Mouse (Mus musculus) left cerebral cortex, adult 2 months (tissue): ENCODE measurements at regions not wholly inside any gene's neighbourhood (a gene's known extent, or its start where the extent isn't known, plus 50 kb on each side); places are given as distances from the start of the nearest gene placed in this dataset.

ENCODE experiments used
- DNase-seq, 2 experiments: peaks; one replicate each; pipeline ENCODE4 v3.0.0; 2021 to 2022; ENCODE audit warnings: low spot score in 2 of 2, mixed read lengths in 1 of 2; ENCODE audit errors: extremely low spot score in 1 of 2
- H3K27ac ChIP-seq: fragments of 200-600 bp; 2 replicates; pipeline ENCODE4 v1.8.1; 2022
- H3K4me3 ChIP-seq: fragments of 200-600 bp; 2 replicates; pipeline ENCODE4 v1.8.1; 2022
- CTCF ChIP-seq: fragments of 200-600 bp; IDR thresholded peaks from 2 replicates; pipeline ENCODE4 v1.8.1; 2022; ENCODE audit warnings: antibody characterized with exemption, mild to moderate bottlenecking, moderate library complexity
- intact Hi-C: fragments of 180-260 bp; cut with DNase I; formaldehyde crosslinking; loops from one replicate; pipeline ENCODE4 v1.15.1; 2025

DNA sequence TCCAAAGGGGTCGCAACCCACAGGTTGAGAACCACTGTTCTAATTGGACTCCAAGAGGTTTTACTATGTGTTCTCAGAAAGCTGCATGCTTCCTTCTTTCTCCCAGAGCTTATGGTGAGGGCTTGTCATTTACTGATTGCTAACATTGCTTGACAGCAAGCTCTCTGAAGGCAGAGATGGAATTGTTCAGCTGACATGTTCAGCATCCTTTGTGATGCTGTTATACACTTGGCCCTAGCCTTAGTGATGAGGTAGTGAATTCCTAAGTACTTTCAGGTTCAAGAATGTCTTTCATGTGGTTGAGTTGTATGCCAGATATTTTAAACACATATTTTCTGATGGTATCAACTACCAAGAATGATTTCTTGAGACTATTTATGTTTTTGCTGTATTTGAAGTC is 202.9 kb upstream of the Zc3h12c start:
- DNase-seq, result no peak
- intact Hi-C loops, result no loop called here
- Histone ChIP-seq H3K27ac (no peak overlapping the region), H3K4me3 (no peak overlapping the region)
- no peak for TF ChIP-seq CTCF

DNA sequence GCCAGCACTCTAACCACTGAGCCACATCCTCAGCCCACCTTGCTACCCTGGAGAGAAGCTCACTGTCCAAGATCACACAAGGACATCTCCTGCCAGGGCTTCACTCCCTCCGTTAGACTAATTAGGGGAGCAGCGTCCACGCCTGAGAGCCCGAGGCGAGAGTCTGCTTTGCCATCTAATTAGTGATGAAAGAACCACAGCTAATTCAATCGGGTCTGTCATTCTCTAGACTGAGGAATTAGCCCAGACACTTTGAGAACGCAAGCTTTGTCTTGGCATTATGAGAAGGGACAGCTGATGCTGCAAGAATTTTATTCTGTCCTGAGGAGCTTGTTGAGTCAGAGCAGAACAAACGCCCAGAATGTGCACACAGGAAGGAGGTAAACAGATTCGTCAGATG is 200.5 kb upstream of the Zc3h12c start:
- intact Hi-C loops, result no loop called here
- H3K4me3 ChIP-seq, result no peak overlapping the region
- no peak for TF ChIP-seq CTCF
- H3K27ac ChIP-seq, result no peak overlapping the region
- no peak for DNase-seq

DNA sequence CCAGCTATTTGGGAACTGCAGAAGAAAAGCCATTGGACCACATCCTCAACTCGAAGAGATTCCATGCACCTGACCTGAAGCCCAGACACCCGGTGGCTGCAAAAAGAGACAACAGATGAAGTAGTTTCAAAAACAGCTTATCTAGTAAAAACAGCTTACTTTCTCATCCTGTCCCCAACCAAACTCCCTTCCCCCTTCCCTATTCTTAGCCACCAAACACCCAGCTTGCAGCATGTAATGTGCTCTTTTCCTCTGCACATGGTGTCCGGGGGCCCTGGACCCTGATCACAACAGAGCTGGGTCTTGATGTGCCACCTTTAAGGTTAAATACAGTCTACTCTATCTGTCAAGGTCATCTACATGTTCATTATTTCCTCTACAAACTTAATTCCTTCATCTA is 199.7 kb upstream of the Zc3h12c start:
- TF ChIP-seq CTCF, result no peak
- no peak for DNase-seq
- Histone ChIP-seq H3K4me3 (no peak overlapping the region), H3K27ac (no peak overlapping the region)
- intact Hi-C loops, result no loop called here

DNA sequence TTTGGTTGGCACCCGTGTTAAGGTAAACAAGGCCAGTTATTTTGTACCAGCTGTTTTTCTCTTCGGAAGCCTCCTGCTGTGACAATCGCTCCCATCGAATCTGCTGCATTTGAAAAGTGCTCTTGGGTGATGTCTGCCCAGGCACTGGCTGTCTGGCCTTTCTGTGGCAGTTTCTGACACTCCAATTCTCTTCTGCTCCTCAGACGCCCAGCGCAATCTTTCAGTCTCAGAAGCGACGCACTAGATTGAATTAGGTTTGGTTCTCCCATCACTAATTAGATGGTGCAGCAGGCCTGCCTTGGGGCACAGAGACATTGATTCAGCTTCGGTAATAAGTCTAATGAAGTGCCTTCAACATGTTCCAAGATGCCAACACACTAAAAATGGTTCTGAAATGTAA is 197.7 kb upstream of the Zc3h12c start:
- DNase-seq, result no peak
- no peak for TF ChIP-seq CTCF
- Histone ChIP-seq H3K27ac (no peak overlapping the region), H3K4me3 (no peak overlapping the region)
- intact Hi-C loops, result no loop called here

DNA sequence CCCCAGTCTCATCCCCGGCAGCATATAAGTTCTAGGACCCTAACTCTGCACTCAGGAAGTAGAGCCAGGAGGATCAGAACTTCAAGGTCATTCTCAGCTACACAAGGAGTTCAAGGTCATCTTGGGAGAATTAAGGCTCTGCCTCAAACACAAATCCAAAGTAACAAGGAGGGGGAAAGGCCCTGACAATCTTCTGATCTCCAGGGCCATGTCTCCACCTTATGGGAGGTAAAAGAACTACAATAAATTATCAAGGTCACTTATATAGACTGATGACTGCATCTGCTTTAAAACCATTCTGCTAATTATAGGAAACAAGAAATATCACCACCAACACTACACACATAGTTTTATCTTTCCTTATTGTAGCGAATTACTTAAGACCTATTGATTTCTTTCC is 193.2 kb upstream of the Zc3h12c start:
- no peak for TF ChIP-seq CTCF
- no peak overlapping the region for H3K27ac ChIP-seq
- intact Hi-C loops, result no loop called here

DNA sequence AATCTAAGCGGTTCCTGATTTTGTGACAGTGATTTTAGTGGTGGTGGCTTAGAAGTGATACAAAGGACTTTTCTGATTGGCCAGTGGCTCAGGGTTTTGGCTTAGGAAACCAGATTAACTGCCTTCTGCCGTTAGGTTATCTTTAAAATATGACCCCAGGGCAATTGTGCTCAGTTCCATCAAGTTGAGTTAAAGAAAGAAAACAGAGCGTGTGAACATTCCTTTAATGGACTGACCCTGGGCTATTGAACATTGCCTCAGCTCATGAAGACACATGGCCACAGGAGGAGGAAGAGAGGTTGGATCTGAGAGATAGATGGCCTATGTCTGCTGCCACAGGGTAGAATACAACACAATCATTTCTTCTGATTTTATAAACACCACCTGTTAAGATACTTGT is 191.0 kb upstream of the Zc3h12c start:
- intact Hi-C loops, result no loop called here
- H3K4me3 ChIP-seq, result no peak overlapping the region
- no peak for TF ChIP-seq CTCF
- H3K27ac ChIP-seq, result no peak overlapping the region
- DNase-seq, result no peak

More for the DNA sequence above, 193.2 kb upstream of the Zc3h12c start:
- H3K4me3 ChIP-seq, result no peak overlapping the region
- DNase-seq, result no peak

DNA sequence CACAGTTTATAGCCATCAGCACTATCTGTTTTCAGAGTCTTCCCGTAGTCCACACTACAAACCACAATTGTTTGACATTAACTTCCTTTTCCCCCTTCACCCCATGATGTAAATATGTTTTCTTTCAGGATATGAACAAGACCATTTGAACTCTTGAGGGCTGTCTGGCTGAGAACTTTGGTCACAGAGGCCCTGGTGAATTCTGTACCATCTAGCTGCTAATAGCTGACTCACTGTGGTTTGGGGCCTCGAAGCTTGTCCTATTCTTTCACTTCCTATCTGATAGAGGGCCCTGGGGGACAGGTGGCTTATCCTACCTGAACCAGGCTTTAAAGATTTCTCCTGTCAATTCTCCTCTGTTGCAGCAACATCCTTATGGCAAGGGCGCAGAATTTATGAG is 188.2 kb upstream of the Zc3h12c start:
- DNase-seq, result no peak
- intact Hi-C loops, result no loop called here
- Histone ChIP-seq H3K27ac (no peak overlapping the region), H3K4me3 (no peak overlapping the region)
- no peak for TF ChIP-seq CTCF

DNA sequence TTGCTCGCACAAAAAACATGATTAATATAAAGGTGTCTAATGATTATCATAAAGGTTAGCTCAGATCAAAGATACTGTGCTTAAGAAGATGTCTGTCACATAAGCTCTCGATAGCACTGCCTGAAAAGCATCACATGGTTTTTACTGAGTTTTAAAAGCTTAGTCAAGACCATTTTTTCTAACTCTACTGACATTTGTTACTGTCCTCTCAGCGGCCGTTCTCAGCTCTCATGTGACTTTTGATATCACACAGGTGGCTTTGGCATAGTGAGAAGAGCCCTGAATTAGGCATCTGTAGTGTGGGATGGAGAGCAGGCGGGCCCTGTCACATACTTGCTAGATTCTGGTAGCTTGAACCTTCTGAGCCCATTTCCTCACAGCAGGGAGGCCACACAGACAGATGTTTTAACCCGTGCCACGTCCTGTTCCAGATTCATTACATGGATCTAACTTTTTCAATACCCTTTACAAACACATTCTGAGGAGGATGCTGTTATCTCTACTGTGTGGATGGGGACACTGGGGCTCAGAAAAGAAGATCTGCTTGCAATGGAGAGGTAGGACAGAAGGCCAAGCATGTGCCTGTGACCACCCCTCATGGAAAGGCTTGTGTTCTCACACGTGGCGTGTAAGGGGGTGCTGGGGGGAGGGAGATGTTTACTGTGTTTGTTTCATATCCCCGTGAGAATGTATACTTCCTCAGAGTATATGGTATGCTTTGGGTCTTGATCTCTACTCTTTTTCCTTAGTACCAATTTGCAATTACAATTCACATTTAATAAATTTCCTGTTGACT is 187.0 kb upstream of the Zc3h12c start:
- TF ChIP-seq CTCF, result no peak
- intact Hi-C loops, result no loop called here
- Histone ChIP-seq H3K27ac (no peak overlapping the region), H3K4me3 (no peak overlapping the region)
- DNase-seq, result no peak

DNA sequence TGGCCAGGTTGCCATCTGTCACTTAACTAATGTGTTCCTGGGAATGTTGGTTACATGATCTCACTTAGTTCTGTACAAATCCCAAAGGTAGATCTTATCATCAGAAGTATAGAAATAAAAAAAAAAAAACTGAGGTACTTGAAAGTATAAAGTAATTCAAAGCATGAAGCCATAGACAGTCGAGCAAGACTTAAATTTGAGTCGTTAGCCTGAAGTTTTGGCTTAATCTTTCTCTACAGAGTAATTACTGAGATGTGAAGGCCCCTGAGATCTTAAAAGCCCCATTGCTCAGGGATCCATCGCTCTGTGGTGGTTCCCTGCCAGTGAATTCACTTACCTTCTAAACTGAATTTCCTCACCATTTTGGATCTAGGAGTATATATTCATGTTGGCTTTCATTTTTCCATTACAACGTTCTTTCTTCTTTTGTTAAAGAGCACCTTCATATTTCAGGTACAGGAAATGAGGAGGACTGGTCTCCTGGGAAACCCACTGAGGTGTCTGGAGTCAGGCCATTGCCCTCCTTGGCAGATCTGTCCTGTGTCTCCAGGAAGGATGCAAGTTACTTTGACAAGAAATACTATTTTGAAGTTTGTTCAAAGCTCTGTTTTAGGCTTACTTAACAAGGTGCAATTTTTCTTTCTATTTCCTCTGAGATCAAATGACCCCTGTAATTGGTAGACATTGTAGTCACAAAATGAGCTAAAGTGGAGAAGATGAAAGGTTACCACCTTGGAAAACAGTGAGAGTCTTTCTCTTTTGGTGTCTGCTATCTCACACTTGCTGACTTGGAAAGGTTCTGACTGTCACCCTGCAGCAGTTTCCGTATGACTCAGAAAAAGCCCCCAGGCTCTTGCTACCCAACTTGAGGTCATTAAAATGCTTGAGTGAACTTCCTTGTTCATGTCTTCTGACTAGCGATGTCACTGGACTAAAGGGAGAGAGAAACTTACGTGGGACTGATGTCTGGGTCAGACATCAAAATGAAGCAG is 180.5 kb upstream of the Zc3h12c start:
- H3K4me3 ChIP-seq, result no peak overlapping the region
- no peak for TF ChIP-seq CTCF
- DNase-seq, result no peak
- intact Hi-C loops, result no loop called here
- no peak overlapping the region for H3K27ac ChIP-seq

DNA sequence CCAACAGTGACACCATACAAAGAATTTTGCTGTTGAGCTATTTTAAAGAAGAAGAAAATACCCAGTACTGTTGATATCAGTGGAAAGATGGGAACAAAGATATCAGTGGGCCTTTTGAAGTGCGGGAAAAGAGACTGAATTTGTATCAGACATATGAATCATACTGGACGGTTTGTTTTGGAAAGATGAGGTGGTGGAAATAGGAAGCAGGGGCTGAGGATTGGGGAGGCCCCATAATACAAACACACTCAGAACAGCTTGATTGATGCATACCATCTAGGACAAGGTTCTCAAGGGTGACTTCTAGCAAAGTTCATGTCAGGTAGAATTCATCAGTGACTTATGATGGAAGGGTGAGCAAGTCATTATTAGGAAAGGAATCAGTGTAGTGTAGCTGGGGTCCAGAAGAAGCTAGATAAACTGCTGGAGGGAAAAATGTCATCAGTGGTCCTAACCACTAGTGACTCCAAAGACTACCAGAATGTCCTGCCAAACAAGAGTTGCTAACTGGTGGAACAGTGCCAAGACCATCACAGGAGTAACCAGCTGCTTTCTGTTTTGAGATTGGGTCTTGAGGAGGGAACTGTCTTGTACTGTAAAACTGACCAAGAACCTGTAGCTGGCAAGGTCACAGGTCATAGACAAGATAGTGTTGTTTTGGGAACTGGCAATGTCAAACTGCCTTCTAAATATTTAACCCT is 176.0 kb upstream of the Zc3h12c start:
- no peak for DNase-seq
- intact Hi-C loops, result no loop called here

DNA sequence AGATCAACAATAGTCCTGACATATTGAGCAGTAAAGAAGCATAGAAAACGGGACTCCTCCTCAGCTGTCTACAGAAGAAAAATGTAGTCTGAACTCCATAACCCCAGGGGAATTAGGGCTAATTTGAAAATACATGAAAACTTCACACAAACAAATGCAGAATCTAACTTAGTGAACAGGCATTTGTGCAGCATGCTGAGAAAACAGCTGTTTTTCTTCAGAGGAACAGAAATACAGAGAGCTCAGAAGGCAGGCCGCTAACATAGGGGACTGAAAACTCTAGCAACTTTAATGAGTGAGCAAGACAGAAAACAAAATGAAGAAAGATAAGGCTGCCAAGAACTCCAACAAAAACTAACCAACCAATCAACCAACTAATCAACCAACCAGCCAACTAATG is 172.7 kb upstream of the Zc3h12c start:
- no peak for TF ChIP-seq CTCF
- Histone ChIP-seq H3K27ac (no peak overlapping the region), H3K4me3 (no peak overlapping the region)
- DNase-seq, result no peak
- intact Hi-C loops, result no loop called here

More for the DNA sequence above, 176.0 kb upstream of the Zc3h12c start:
- Histone ChIP-seq H3K27ac (no peak overlapping the region), H3K4me3 (no peak overlapping the region)
- TF ChIP-seq CTCF, result no peak

DNA sequence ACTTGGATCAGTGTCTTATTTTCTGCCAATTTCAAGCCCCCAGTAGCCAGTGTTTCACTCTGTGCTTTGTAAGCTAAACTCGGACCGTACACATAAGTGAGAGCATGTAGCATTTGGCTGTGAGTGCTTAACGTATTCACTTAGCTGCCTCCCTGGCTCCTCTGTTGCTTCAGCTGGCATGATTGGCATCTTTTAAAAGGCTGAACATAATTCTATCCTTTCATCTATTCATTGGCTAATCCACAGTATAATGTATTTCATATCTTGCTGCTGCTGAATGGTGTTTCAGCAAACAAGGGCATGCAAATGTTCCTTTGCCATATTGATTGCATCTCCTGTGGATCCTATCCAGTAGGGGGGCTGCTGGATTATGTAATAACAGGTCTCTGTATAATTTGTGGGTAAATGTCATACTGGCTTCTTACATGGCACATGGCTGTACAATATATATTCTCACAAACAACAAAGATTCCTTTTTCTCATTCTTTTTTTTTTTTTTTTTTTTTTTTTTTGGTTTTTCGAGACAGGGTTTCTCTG is 169.5 kb upstream of the Zc3h12c start:
- Histone ChIP-seq H3K27ac (no peak overlapping the region), H3K4me3 (no peak overlapping the region)
- no peak for DNase-seq
- no peak for TF ChIP-seq CTCF
- intact Hi-C loops, result no loop called here
